Mouse (Mus musculus) heart, embryonic 12.5 days (tissue): ENCODE results near the gene Gata1. TPM values are rescaled to one million over a fixed set of nuclear protein-coding genes. Genes with fewer than 3 reads are reported as not detected.
"Not testable (repeated sequence)": the region's sequence is repeated elsewhere in the genome, so short reads cannot be mapped to it uniquely, and the experiment has no call there.

ENCODE experiments used
- ATAC-seq: fragments of 200-750 bp; cut with Nextera tagmentation; 2 replicates; pipeline ENCODE4 v1.8.0; 2017; ENCODE audit warnings: moderate TSS enrichment, moderate library complexity; ENCODE audit not compliant: insufficient number of reproducible peaks, low FRiP score
- H3K27ac ChIP-seq: fragments of 300-500 bp; sonication (generic); 2 replicates; pipeline ENCODE4 v1.5.1; 2016; ENCODE audit warnings: mild to moderate bottlenecking, moderate library complexity; ENCODE audit not compliant: poor library complexity, severe bottlenecking
- H3K27me3 ChIP-seq: fragments of 300-500 bp; sonication (generic); replicated peaks from 2 replicates; pipeline ENCODE4 v1.6.1; 2016; ENCODE audit warnings: mild to moderate bottlenecking, moderate library complexity
- H3K36me3 ChIP-seq: fragments of 300-500 bp; sonication (generic); 2 replicates; pipeline ENCODE4 v1.6.1; 2016; ENCODE audit warnings: mild to moderate bottlenecking, moderate library complexity
- H3K4me1 ChIP-seq: fragments of 300-500 bp; sonication (generic); replicated peaks from 2 replicates; pipeline ENCODE4 v1.6.1; 2016; ENCODE audit warnings: mild to moderate bottlenecking
- H3K4me2 ChIP-seq: fragments of 300-500 bp; sonication (generic); 2 replicates; pipeline ENCODE4 v1.6.1; 2016; ENCODE audit warnings: mild to moderate bottlenecking, moderate library complexity
- H3K4me3 ChIP-seq: fragments of 300-500 bp; sonication (generic); 2 replicates; pipeline ENCODE4 v1.5.1; 2016; ENCODE audit warnings: mild to moderate bottlenecking
- H3K9ac ChIP-seq: fragments of 300-500 bp; sonication (generic); 2 replicates; pipeline ENCODE4 v1.6.1; 2016; ENCODE audit warnings: mild to moderate bottlenecking, moderate library complexity
- H3K9me3 ChIP-seq: fragments of 300-500 bp; sonication (generic); replicated peaks from 2 replicates; pipeline ENCODE4 v1.6.1; 2016; ENCODE audit warnings: mild to moderate bottlenecking, moderate library complexity
- WGBS: fragments of 180-500 bp; shearing (Covaris S2); methylation state at CpG from one replicate; pipeline ENCODE4 v1.1.7; 2016; 5-methylcytosine and 5-hydroxymethylcytosine counted together
- polyA plus RNA-seq: library from polyadenylated mRNA; unstranded; fragments of >200 nt; fragmentation: Nextera tagmentation; extraction: Ambion mirVana; gene quantifications from 2 replicates; pipeline ENCODE4 v1.2.1, GENCODE M21; 2016

Gene Gata1
- 4.4 and 6.4 TPM in 2 replicates for polyA plus RNA-seq

GRCm38 (mm10) chrX:7977892-7978291, at the start of gene Gata1:
Gata1 (minus strand) TSS chrX:7978071.
- H3K27ac ChIP-seq = no peak within 1 kb of the TSS
- no peak for ATAC-seq
- H3K9me3 ChIP-seq = no peaks in the 10 kb centered on the region
- no peaks in the 10 kb centered on the region for H3K27me3 ChIP-seq
- no peak within 1 kb of the TSS for H3K9ac ChIP-seq
- H3K36me3 ChIP-seq = no peaks in the 10 kb centered on the region
- no peak within 1 kb of the TSS for H3K4me2 ChIP-seq
- no peaks in the 10 kb centered on the region for H3K4me1 ChIP-seq
- no peak within 1 kb of the TSS for H3K4me3 ChIP-seq
- WGBS = 84% methylated on average over 11 of the region's 11 CpGs

GRCm38 (mm10) chrX:8026811-8027210, 48.9 kb upstream of the Gata1 start:
- no peaks in the 10 kb centered on the region for H3K9me3 ChIP-seq
- ATAC-seq = no peak
- WGBS = 59% methylated on average over 4 of the region's 4 CpGs
- H3K4me3 ChIP-seq = no peak overlapping the region
- no peak overlapping the region for H3K27ac ChIP-seq
- H3K36me3 ChIP-seq = no peaks in the 10 kb centered on the region
- no peak overlapping the region for H3K4me2 ChIP-seq
- H3K4me1 ChIP-seq = no peaks in the 10 kb centered on the region
- H3K9ac ChIP-seq = no peak overlapping the region
- H3K27me3 ChIP-seq = no peaks in the 10 kb centered on the region

GRCm38 (mm10) chrX:8024795-8025194, 46.9 kb upstream of the Gata1 start:
- no peak for ATAC-seq
- no peak overlapping the region for H3K4me3 ChIP-seq
- H3K27ac ChIP-seq = no peak overlapping the region
- no peak overlapping the region for H3K9ac ChIP-seq
- H3K27me3 ChIP-seq = no peaks in the 10 kb centered on the region
- H3K9me3 ChIP-seq = no peaks in the 10 kb centered on the region
- no peaks in the 10 kb centered on the region for H3K4me1 ChIP-seq
- no peaks in the 10 kb centered on the region for H3K36me3 ChIP-seq
- 51% methylated on average over 2 of the region's 2 CpGs for WGBS
- H3K4me2 ChIP-seq = no peak overlapping the region

- Histone ChIP-seq H3K4me1 (no peaks in the 10 kb centered on the region), H3K36me3 (no peaks in the 10 kb centered on the region), H3K4me3 (no peak overlapping the region), H3K4me2 (no peak overlapping the region), H3K27ac (no peak overlapping the region), H3K27me3 (no peaks in the 10 kb centered on the region), H3K9ac (no peak overlapping the region), H3K9me3 (no peaks in the 10 kb centered on the region)
- 84% methylated on average over 2 of the region's 2 CpGs for WGBS
- ATAC-seq = no peak
Measured at GRCm38 (mm10) chrX:8020111-8020778, 42.4 kb upstream of the Gata1 start.

GRCm38 (mm10) chrX:8018286-8018685, 40.4 kb upstream of the Gata1 start, which contains the start of gene Glod5:
Glod5 (minus strand) TSS chrX:8018492.
- no peak within 1 kb of the TSS for H3K4me3 ChIP-seq
- WGBS = 45% methylated on average over 2 of the region's 2 CpGs

GRCm38 (mm10) chrX:8017142-8017541, 39.3 kb upstream of the Gata1 start:
- Histone ChIP-seq H3K4me1 (no peaks in the 10 kb centered on the region), H3K9me3 (no peaks in the 10 kb centered on the region), H3K27me3 (no peaks in the 10 kb centered on the region), H3K4me2 (no peak overlapping the region), H3K4me3 (no peak overlapping the region), H3K36me3 (no peaks in the 10 kb centered on the region), H3K27ac (no peak overlapping the region), H3K9ac (no peak overlapping the region)
- 10% methylated on average over 5 of the region's 5 CpGs for WGBS
- ATAC-seq = no peak

More at GRCm38 (mm10) chrX:8018286-8018685, 40.4 kb upstream of the Gata1 start, which contains the start of gene Glod5:
- ATAC-seq = no peak
- Histone ChIP-seq H3K4me2 (no peak within 1 kb of the TSS), H3K27me3 (no peaks in the 10 kb centered on the region), H3K36me3 (no peaks in the 10 kb centered on the region), H3K9ac (no peak within 1 kb of the TSS), H3K9me3 (no peaks in the 10 kb centered on the region), H3K4me1 (no peaks in the 10 kb centered on the region), H3K27ac (no peak within 1 kb of the TSS)

- H3K27ac ChIP-seq, H3K4me2 ChIP-seq, H3K27me3 ChIP-seq, H3K4me3 ChIP-seq, H3K4me1 ChIP-seq, H3K36me3 ChIP-seq, H3K9ac ChIP-seq, H3K9me3 ChIP-seq, ATAC-seq: not testable (repeated sequence)
- 20% methylated on average over 7 of the region's 7 CpGs for WGBS
Measured at GRCm38 (mm10) chrX:8015675-8016074, 37.8 kb upstream of the Gata1 start.

GRCm38 (mm10) chrX:8013569-8014314, 35.9 kb upstream of the Gata1 start:
- Histone ChIP-seq H3K4me3 (no peak overlapping the region), H3K9me3 (no peaks in the 10 kb centered on the region), H3K4me2 (no peak overlapping the region), H3K4me1 (no peaks in the 10 kb centered on the region), H3K27me3 (no peaks in the 10 kb centered on the region), H3K27ac (no peak overlapping the region), H3K36me3 (no peaks in the 10 kb centered on the region), H3K9ac (no peak overlapping the region)
- no peak for ATAC-seq
- WGBS = 41% methylated on average over 7 of the region's 8 CpGs

GRCm38 (mm10) chrX:8013157-8013556, 35.3 kb upstream of the Gata1 start:
- 4% methylated on average over 2 of the region's 2 CpGs for WGBS
- Histone ChIP-seq H3K27ac (no peak overlapping the region), H3K9me3 (no peaks in the 10 kb centered on the region), H3K27me3 (no peaks in the 10 kb centered on the region), H3K36me3 (no peaks in the 10 kb centered on the region), H3K4me3 (no peak overlapping the region), H3K4me1 (no peaks in the 10 kb centered on the region), H3K4me2 (no peak overlapping the region), H3K9ac (no peak overlapping the region)
- no peak for ATAC-seq

- H3K9ac ChIP-seq, H3K9me3 ChIP-seq, H3K4me2 ChIP-seq, H3K4me3 ChIP-seq, ATAC-seq, H3K27ac ChIP-seq, H3K27me3 ChIP-seq, H3K36me3 ChIP-seq, H3K4me1 ChIP-seq: not testable (repeated sequence)
- WGBS = 82% methylated on average over 4 of the region's 4 CpGs
Measured at GRCm38 (mm10) chrX:8009356-8009755, 31.5 kb upstream of the Gata1 start.

- Histone ChIP-seq H3K4me2 (no peak overlapping the region), H3K36me3 (no peaks in the 10 kb centered on the region), H3K27me3 (no peaks in the 10 kb centered on the region), H3K27ac (no peak overlapping the region), H3K4me1 (no peaks in the 10 kb centered on the region), H3K4me3 (no peak overlapping the region), H3K9me3 (no peaks in the 10 kb centered on the region), H3K9ac (no peak overlapping the region)
- no peak for ATAC-seq
- 42% methylated on average over 5 of the region's 5 CpGs for WGBS
Measured at GRCm38 (mm10) chrX:8008543-8008942, 30.7 kb upstream of the Gata1 start.
